Mouse (Mus musculus) stomach, embryonic 15.5 days (tissue): ENCODE measurements around the gene Rd3. TPM values are rescaled to one million over a fixed set of nuclear protein-coding genes. Genes with fewer than 3 reads are reported as not detected.
A peak's percentile ranks its signal among the peaks of the same experiment; 100 is the strongest.

Experiments used
- ATAC-seq: fragments of 200-750 bp; cut with Nextera tagmentation; 2 replicates; pipeline ENCODE4 v1.8.0; 2017; ENCODE audit warnings: low read depth, moderate number of reproducible peaks, moderate TSS enrichment; ENCODE audit not compliant: insufficient read depth, low FRiP score
- H3K27ac ChIP-seq: fragments of 300-500 bp; sonication (generic); 2 replicates; pipeline ENCODE4 v1.5.1; 2015; ENCODE audit warnings: mild to moderate bottlenecking, inconsistent platforms
- H3K27me3 ChIP-seq: fragments of 300-500 bp; sonication (generic); replicated peaks from 2 replicates; pipeline ENCODE4 v1.6.1; 2015; ENCODE audit warnings: inconsistent platforms
- H3K36me3 ChIP-seq: fragments of 300-500 bp; sonication (generic); 2 replicates; pipeline ENCODE4 v1.6.1; 2015; ENCODE audit warnings: inconsistent platforms
- H3K4me1 ChIP-seq: fragments of 300-500 bp; sonication (generic); 2 replicates; pipeline ENCODE4 v1.6.1; 2015; ENCODE audit warnings: inconsistent platforms
- H3K4me2 ChIP-seq: fragments of 300-500 bp; sonication (generic); 2 replicates; pipeline ENCODE4 v1.6.1; 2015; ENCODE audit warnings: mild to moderate bottlenecking, inconsistent platforms
- H3K4me3 ChIP-seq: fragments of 300-500 bp; sonication (generic); replicated peaks from 2 replicates; pipeline ENCODE4 v1.5.1; 2015; ENCODE audit warnings: inconsistent platforms
- H3K9ac ChIP-seq: fragments of 300-500 bp; sonication (generic); 2 replicates; pipeline ENCODE4 v1.6.1; 2015; ENCODE audit warnings: inconsistent platforms
- H3K9me3 ChIP-seq: fragments of 300-500 bp; sonication (generic); 2 replicates; pipeline ENCODE4 v1.6.1; 2016; ENCODE audit warnings: inconsistent platforms
- WGBS: fragments of 180-500 bp; shearing (Covaris S2); methylation state at CpG from one replicate; pipeline ENCODE4 v1.1.7; 2015; 5-methylcytosine and 5-hydroxymethylcytosine counted together
- polyA plus RNA-seq: library from polyadenylated mRNA; unstranded; fragments of >200 nt; fragmentation: Nextera tagmentation; extraction: Ambion mirVana; gene quantifications from 2 replicates; pipeline ENCODE4 v1.2.1, GENCODE M21; 2015

Gene Rd3
- 0.15 and 0.32 TPM in 2 replicates for polyA plus RNA-seq

GRCm38 (mm10) chr1:191977187-191977586, at the start of gene Rd3:
Gene Rd3, plus strand, starts transcription at chr1:191977370.
- Histone ChIP-seq H3K36me3 (no peaks in the 10 kb centered on the region), H3K9ac (no peak within 1 kb of the TSS), H3K9me3 (no peaks in the 10 kb centered on the region), H3K27ac (no peak within 1 kb of the TSS), H3K4me1 (peaks cover 14% of the 10 kb centered on the region), H3K4me3 (no peak within 1 kb of the TSS), H3K4me2 (no peak within 1 kb of the TSS), H3K27me3 (no peaks in the 10 kb centered on the region)
- 52% methylated on average over 5 of the region's 5 CpGs for WGBS
- peak; percentile 58; the same call in 1 of the 2 replicates for ATAC-seq

- no peak; the same call in 1 of the 2 replicates for ATAC-seq
- Histone ChIP-seq H3K27me3 (no peaks in the 10 kb centered on the region), H3K9me3 (no peaks in the 10 kb centered on the region), H3K36me3 (no peaks in the 10 kb centered on the region), H3K4me1 (no peaks in the 10 kb centered on the region), H3K9ac (no peak overlapping the region), H3K4me2 (no peak overlapping the region), H3K27ac (no peak overlapping the region), H3K4me3 (no peak overlapping the region)
- 61% methylated on average over 7 of the region's 7 CpGs for WGBS
Measured at GRCm38 (mm10) chr1:191928345-191928744, 48.8 kb upstream of the Rd3 start.

- Histone ChIP-seq H3K4me3 (no peak overlapping the region), H3K27ac (no peak overlapping the region), H3K4me2 (no peak overlapping the region), H3K4me1 (no peaks in the 10 kb centered on the region), H3K36me3 (no peaks in the 10 kb centered on the region), H3K9ac (no peak overlapping the region), H3K9me3 (no peaks in the 10 kb centered on the region), H3K27me3 (no peaks in the 10 kb centered on the region)
- no peak for ATAC-seq
- WGBS = 73% methylated on average over 8 of the region's 8 CpGs
Measured at GRCm38 (mm10) chr1:191929065-191929464, 48.1 kb upstream of the Rd3 start.

- H3K9me3 ChIP-seq = no peaks in the 10 kb centered on the region
- H3K9ac ChIP-seq = no peak overlapping the region
- no peaks in the 10 kb centered on the region for H3K4me1 ChIP-seq
- no peaks in the 10 kb centered on the region for H3K27me3 ChIP-seq
- H3K4me2 ChIP-seq = no peak overlapping the region
- no peak overlapping the region for H3K4me3 ChIP-seq
- no peak for ATAC-seq
- no peaks in the 10 kb centered on the region for H3K36me3 ChIP-seq
- H3K27ac ChIP-seq = no peak overlapping the region
- WGBS = 65% methylated on average over 12 of the region's 12 CpGs
Measured at GRCm38 (mm10) chr1:191929897-191930524, 47.2 kb upstream of the Rd3 start.

GRCm38 (mm10) chr1:191930525-191931105, 46.6 kb upstream of the Rd3 start:
- ATAC-seq = no peak
- Histone ChIP-seq H3K4me3 (no peak overlapping the region), H3K36me3 (no peaks in the 10 kb centered on the region), H3K4me1 (no peaks in the 10 kb centered on the region), H3K4me2 (no peak overlapping the region), H3K9ac (no peak overlapping the region), H3K27me3 (no peaks in the 10 kb centered on the region), H3K9me3 (no peaks in the 10 kb centered on the region), H3K27ac (no peak overlapping the region)
- 82% methylated on average over 3 of the region's 3 CpGs for WGBS

- no peak overlapping the region for H3K4me2 ChIP-seq
- H3K9ac ChIP-seq = no peak overlapping the region
- no peaks in the 10 kb centered on the region for H3K9me3 ChIP-seq
- H3K4me3 ChIP-seq = no peak overlapping the region
- no peaks in the 10 kb centered on the region for H3K36me3 ChIP-seq
- WGBS = 60% methylated on average over 8 of the region's 8 CpGs
- no peak for ATAC-seq
- no peaks in the 10 kb centered on the region for H3K4me1 ChIP-seq
- H3K27ac ChIP-seq = no peak overlapping the region
- no peaks in the 10 kb centered on the region for H3K27me3 ChIP-seq
Measured at GRCm38 (mm10) chr1:191932286-191932985, 44.7 kb upstream of the Rd3 start.

- H3K9me3 ChIP-seq = no peaks in the 10 kb centered on the region
- no peak overlapping the region for H3K9ac ChIP-seq
- no peaks in the 10 kb centered on the region for H3K36me3 ChIP-seq
- H3K4me2 ChIP-seq = no peak overlapping the region
- no peaks in the 10 kb centered on the region for H3K4me1 ChIP-seq
- 61% methylated on average over 4 of the region's 4 CpGs for WGBS
- H3K27ac ChIP-seq = no peak overlapping the region
- ATAC-seq = no peak
- no peaks in the 10 kb centered on the region for H3K27me3 ChIP-seq
- H3K4me3 ChIP-seq = no peak overlapping the region
Measured at GRCm38 (mm10) chr1:191932986-191933632, 44.1 kb upstream of the Rd3 start.

GRCm38 (mm10) chr1:191943638-191944037, 33.5 kb upstream of the Rd3 start:
- ATAC-seq = no peak
- H3K4me1 ChIP-seq = 0 out of 2 replicates have a peak, but pooled peaks cover 3% of the 10 kb centered on the region
- WGBS = 75% methylated on average over 6 of the region's 6 CpGs
- H3K9ac ChIP-seq = no peak overlapping the region
- no peaks in the 10 kb centered on the region for H3K9me3 ChIP-seq
- no peak overlapping the region for H3K4me3 ChIP-seq
- no peaks in the 10 kb centered on the region for H3K36me3 ChIP-seq
- no peaks in the 10 kb centered on the region for H3K27me3 ChIP-seq
- H3K4me2 ChIP-seq = no peak overlapping the region
- no peak overlapping the region for H3K27ac ChIP-seq

GRCm38 (mm10) chr1:191945341-191945740, 31.8 kb upstream of the Rd3 start:
- Histone ChIP-seq H3K27ac (no peak overlapping the region), H3K9me3 (no peaks in the 10 kb centered on the region), H3K9ac (no peak overlapping the region), H3K36me3 (no peaks in the 10 kb centered on the region), H3K27me3 (no peaks in the 10 kb centered on the region), H3K4me2 (no peak overlapping the region), H3K4me3 (no peak overlapping the region), H3K4me1 (0 out of 2 replicates have a peak, but pooled peaks cover 3% of the 10 kb centered on the region)
- no peak for ATAC-seq
- WGBS = 89% methylated on average over 8 of the region's 8 CpGs

- no peak overlapping the region for H3K27ac ChIP-seq
- no peak overlapping the region for H3K9ac ChIP-seq
- no peaks in the 10 kb centered on the region for H3K36me3 ChIP-seq
- 0 out of 2 replicates have a peak, but pooled peaks cover 3% of the 10 kb centered on the region for H3K4me1 ChIP-seq
- no peaks in the 10 kb centered on the region for H3K27me3 ChIP-seq
- H3K4me2 ChIP-seq = no peak overlapping the region
- no peak for ATAC-seq
- no peaks in the 10 kb centered on the region for H3K9me3 ChIP-seq
- 72% methylated on average over 5 of the region's 5 CpGs for WGBS
- no peak overlapping the region for H3K4me3 ChIP-seq
Measured at GRCm38 (mm10) chr1:191945756-191946155, 31.4 kb upstream of the Rd3 start.

- no peaks in the 10 kb centered on the region for H3K36me3 ChIP-seq
- H3K4me3 ChIP-seq = no peak overlapping the region
- no peak overlapping the region for H3K9ac ChIP-seq
- 0 out of 2 replicates have a peak, but pooled peaks cover 3% of the 10 kb centered on the region for H3K4me1 ChIP-seq
- no peak overlapping the region for H3K4me2 ChIP-seq
- no peaks in the 10 kb centered on the region for H3K27me3 ChIP-seq
- H3K27ac ChIP-seq = no peak overlapping the region
- ATAC-seq = no peak
- WGBS = 70% methylated on average over 7 of the region's 7 CpGs
- no peaks in the 10 kb centered on the region for H3K9me3 ChIP-seq
Measured at GRCm38 (mm10) chr1:191946261-191946660, 30.9 kb upstream of the Rd3 start.

- peak; percentile 65; the same call in 1 of the 2 replicates for ATAC-seq
- WGBS = 59% methylated on average over 2 of the region's 2 CpGs
- Histone ChIP-seq H3K9ac (no peak overlapping the region), H3K4me3 (no peak overlapping the region), H3K36me3 (no peaks in the 10 kb centered on the region), H3K27ac (no peak overlapping the region), H3K4me1 (0 out of 2 replicates have a peak, but pooled peaks cover 3% of the 10 kb centered on the region), H3K9me3 (no peaks in the 10 kb centered on the region), H3K4me2 (no peak overlapping the region), H3K27me3 (no peaks in the 10 kb centered on the region)
Measured at GRCm38 (mm10) chr1:191946835-191947234, 30.3 kb upstream of the Rd3 start.
